Mouse (Mus musculus): ENCODE measurements around the gene Gabbr2. TPM values are rescaled to one million over a fixed set of nuclear protein-coding genes. Genes with fewer than 3 reads are reported as not detected.

The Gabbr2 gene
- polyA plus RNA-seq, 1 experiment = not detected

DNA sequence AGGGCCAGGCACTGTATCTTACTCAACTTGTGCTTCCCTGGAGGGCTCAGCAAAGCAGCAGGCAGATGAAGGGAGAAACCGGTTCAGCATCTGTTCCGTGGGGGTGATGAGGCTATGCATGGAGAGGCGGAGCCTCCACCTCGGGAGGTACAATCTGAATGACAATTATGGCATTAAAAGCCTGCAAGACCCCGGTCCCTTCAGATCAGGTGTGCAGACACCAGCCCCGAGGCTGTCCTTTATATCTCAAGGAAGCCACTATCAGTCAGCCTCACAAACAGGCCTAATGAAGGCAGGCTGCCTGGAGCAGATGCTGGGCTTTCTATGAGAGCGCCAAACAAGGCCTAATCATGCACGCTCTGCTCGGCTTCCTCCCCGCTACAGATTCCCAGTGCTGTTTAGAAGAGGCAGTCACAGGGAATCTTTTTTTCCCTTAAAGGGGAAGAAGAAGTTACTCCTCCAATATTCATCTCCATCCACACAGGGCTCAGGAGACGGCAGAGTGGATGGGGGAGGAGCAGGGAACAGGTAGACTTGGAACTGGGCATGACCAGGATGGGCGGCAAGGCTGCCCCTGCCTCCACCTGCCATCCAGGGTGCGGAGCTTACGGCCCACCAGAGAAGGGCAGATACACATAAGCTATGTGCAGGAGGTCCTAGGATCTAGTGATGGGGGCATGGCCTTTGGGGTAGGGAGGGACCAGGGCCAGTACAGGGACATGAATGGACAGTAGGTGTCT lies 244.5 kb downstream of the Gabbr2 start:
- TF ChIP-seq TAL1 (IDR thresholded peaks at IDR 0.05; ENCODE audit: low read length) (no peak), GATA1 (IDR thresholded peaks at IDR 0.05; ENCODE audit: low read length) (no peak)
- no peak overlapping the region for H3K4me3 ChIP-seq (replicated peaks)
- no peaks in the 10 kb centered on the region for H3K9me3 ChIP-seq (ENCODE audit: control insufficient read depth, low read length)
- no peaks in the 10 kb centered on the region for H3K36me3 ChIP-seq (ENCODE audit: control insufficient read depth)
- no peaks in the 10 kb centered on the region for H3K4me1 ChIP-seq (ENCODE audit: control insufficient read depth)
- no peaks in the 10 kb centered on the region for H3K27me3 ChIP-seq (ENCODE audit: control insufficient read depth)

DNA sequence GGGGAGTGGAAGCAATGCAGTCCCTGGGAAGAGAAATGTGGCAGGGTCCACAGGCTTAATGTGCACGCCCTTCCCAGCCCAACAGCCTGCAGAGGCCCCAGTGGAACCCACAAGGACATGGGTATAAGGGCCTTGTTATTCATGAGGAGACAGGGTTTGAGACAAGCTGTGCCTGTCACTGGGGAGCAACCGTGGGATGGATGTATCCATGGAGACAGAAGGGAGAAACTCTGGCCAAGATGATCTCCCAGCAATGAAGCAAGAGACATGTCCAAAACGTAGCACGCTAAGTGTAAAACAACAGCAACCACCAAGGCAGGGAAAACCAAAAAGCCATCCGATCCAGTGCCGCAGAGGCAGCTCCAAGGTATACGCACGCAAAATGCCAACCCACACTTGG lies 246.1 kb downstream of the Gabbr2 start:
- no peaks in the 10 kb centered on the region for H3K9me3 ChIP-seq (ENCODE audit: control insufficient read depth, low read length)
- H3K4me1 ChIP-seq (ENCODE audit: control insufficient read depth) = no peaks in the 10 kb centered on the region
- H3K27me3 ChIP-seq (ENCODE audit: control insufficient read depth) = no peaks in the 10 kb centered on the region
- H3K4me3 ChIP-seq (replicated peaks) = no peak overlapping the region
- H3K36me3 ChIP-seq (ENCODE audit: control insufficient read depth) = no peaks in the 10 kb centered on the region
- TF ChIP-seq GATA1 (IDR thresholded peaks at IDR 0.05; ENCODE audit: low read length) (no peak), TAL1 (IDR thresholded peaks at IDR 0.05; ENCODE audit: low read length) (no peak)

DNA sequence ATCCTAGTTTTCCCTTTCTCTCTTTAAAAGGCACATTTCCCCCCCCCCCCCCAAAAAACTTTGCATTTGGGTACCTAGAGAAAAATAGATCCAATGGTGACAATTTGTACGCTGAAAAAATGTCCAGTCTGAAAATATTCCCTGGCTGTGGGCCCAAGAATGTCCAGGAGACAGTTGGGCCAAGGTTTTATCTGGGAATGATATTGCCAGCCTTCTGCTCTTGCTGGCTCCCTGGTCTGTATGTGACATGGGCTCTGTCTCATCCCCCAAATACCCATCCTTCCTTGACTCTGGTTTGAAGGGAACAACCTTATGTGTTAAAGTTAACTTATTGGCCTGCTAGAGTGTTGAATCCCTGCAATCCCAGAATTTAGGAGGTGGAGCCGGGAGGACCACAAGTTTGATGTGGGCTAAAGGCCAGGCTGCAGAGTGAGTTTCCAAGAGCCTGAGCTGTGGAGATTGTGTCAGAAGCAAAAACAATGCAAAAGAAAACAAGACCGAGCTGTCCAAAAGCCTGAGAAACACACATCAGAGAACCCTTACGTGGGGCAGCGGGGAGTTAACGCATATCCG lies 247.0 kb downstream of the Gabbr2 start:
- no peaks in the 10 kb centered on the region for H3K27me3 ChIP-seq (ENCODE audit: control insufficient read depth)
- H3K36me3 ChIP-seq (ENCODE audit: control insufficient read depth) = no peaks in the 10 kb centered on the region
- no peaks in the 10 kb centered on the region for H3K4me1 ChIP-seq (ENCODE audit: control insufficient read depth)
- TF ChIP-seq TAL1 (IDR thresholded peaks at IDR 0.05; ENCODE audit: low read length) (no peak), GATA1 (IDR thresholded peaks at IDR 0.05; ENCODE audit: low read length) (no peak)
- no peaks in the 10 kb centered on the region for H3K9me3 ChIP-seq (ENCODE audit: control insufficient read depth, low read length)
- no peak overlapping the region for H3K4me3 ChIP-seq (replicated peaks)

DNA sequence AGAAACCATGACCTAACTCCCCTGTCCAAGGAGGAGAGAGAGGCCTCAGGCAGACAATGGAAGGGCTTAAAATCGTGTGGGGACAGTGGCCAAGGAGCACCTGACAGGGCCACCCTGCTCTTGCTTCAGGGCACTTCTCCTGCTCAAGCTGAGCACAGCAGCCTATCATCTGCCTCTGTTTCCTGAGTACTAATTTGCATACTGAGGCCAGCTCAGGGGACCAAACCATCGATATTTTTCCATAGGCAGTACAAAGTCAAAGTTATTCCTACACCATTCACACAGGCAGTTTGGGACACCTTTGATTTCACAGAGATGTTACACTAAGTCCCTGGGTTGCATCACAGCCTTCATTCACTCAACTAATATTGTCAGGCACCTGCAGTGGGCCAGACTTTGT lies 249.1 kb downstream of the Gabbr2 start:
- Histone ChIP-seq H3K4me1 (ENCODE audit: control insufficient read depth) (no peaks in the 10 kb centered on the region), H3K4me3 (replicated peaks) (no peak overlapping the region), H3K9me3 (ENCODE audit: control insufficient read depth, low read length) (no peaks in the 10 kb centered on the region), H3K27me3 (ENCODE audit: control insufficient read depth) (no peaks in the 10 kb centered on the region), H3K36me3 (ENCODE audit: control insufficient read depth) (no peaks in the 10 kb centered on the region)
- TF ChIP-seq TAL1 (IDR thresholded peaks at IDR 0.05; ENCODE audit: low read length) (no peak), GATA1 (IDR thresholded peaks at IDR 0.05; ENCODE audit: low read length) (no peak)

DNA sequence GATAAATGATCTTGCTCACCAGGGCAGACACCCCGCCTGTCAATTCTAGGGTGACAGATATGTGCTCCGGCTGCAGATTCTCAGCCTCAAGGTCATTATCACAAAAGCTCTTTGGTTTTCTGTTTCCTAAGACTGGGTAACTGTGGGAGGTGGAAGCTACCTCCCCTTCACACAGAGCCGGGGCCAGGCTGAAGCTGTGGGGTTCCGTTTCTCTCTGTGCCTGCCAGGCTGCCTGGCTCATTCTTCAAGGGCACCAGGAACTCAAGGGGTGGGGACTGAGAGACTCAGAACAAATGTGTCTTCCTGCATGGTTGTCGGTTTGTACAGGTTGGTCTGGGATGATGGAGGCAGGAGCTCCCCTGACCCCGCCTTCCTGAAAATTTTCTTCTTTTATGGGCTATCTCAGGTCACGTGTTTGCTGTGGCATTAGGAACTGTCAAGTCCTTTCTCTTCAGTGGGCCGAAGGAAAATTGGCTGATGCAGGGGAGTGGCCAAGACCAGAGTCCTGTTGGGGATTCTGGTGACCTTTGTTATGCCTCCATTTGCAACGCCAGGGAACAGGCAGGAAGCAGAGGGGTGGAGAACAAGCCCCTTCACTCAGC lies 254.7 kb downstream of the Gabbr2 start:
- no peaks in the 10 kb centered on the region for H3K4me1 ChIP-seq (ENCODE audit: control insufficient read depth)
- no peak for TF ChIP-seq GATA1 (IDR thresholded peaks at IDR 0.05; ENCODE audit: low read length)
- no peak for TF ChIP-seq TAL1 (IDR thresholded peaks at IDR 0.05; ENCODE audit: low read length)
- H3K9me3 ChIP-seq (ENCODE audit: control insufficient read depth, low read length) = no peaks in the 10 kb centered on the region
- H3K4me3 ChIP-seq (replicated peaks) = no peak overlapping the region
- H3K27me3 ChIP-seq (ENCODE audit: control insufficient read depth) = no peaks in the 10 kb centered on the region
- no peaks in the 10 kb centered on the region for H3K36me3 ChIP-seq (ENCODE audit: control insufficient read depth)

DNA sequence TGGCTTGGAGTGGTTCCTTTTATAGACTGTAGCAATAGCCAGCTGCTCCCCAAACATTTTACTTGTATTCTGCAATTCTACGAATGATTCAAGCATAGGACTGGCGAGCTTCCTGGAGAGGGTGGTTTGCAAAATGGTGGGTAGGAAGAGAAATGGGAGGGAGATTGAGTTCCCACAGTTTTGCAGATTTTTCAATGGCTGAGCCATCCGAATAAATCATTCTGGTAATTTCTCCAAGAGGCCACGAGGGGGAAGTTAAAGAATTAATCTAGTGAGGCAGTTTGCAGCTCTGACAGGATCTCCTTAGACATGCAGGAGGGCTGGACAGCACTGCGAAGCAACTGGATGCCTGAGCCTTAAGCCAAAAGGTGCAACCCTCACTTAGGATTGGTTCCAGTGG lies 256.8 kb downstream of the Gabbr2 start:
- no peaks in the 10 kb centered on the region for H3K27me3 ChIP-seq (ENCODE audit: control insufficient read depth)
- TF ChIP-seq GATA1 (IDR thresholded peaks at IDR 0.05; ENCODE audit: low read length) (no peak), TAL1 (IDR thresholded peaks at IDR 0.05; ENCODE audit: low read length) (no peak)
- H3K36me3 ChIP-seq (ENCODE audit: control insufficient read depth) = no peaks in the 10 kb centered on the region
- H3K4me3 ChIP-seq (replicated peaks) = no peak overlapping the region
- no peaks in the 10 kb centered on the region for H3K4me1 ChIP-seq (ENCODE audit: control insufficient read depth)
- H3K9me3 ChIP-seq (ENCODE audit: control insufficient read depth, low read length) = no peaks in the 10 kb centered on the region

GRCm38 (mm10) chr4:46731590-46731989 lies 260.1 kb downstream of the Gabbr2 start:
- H3K27me3 ChIP-seq (ENCODE audit: control insufficient read depth) = no peaks in the 10 kb centered on the region
- H3K36me3 ChIP-seq (ENCODE audit: control insufficient read depth) = no peaks in the 10 kb centered on the region
- no peaks in the 10 kb centered on the region for H3K4me1 ChIP-seq (ENCODE audit: control insufficient read depth)
- no peak overlapping the region for H3K4me3 ChIP-seq (replicated peaks)
- no peaks in the 10 kb centered on the region for H3K9me3 ChIP-seq (ENCODE audit: control insufficient read depth, low read length)
- TF ChIP-seq TAL1 (IDR thresholded peaks at IDR 0.05; ENCODE audit: low read length) (no peak), GATA1 (IDR thresholded peaks at IDR 0.05; ENCODE audit: low read length) (no peak)

GRCm38 (mm10) chr4:46729306-46730042 lies 262.2 kb downstream of the Gabbr2 start:
- H3K27me3 ChIP-seq (ENCODE audit: control insufficient read depth) = no peaks in the 10 kb centered on the region
- no peaks in the 10 kb centered on the region for H3K36me3 ChIP-seq (ENCODE audit: control insufficient read depth)
- H3K4me1 ChIP-seq (ENCODE audit: control insufficient read depth) = no peaks in the 10 kb centered on the region
- H3K4me3 ChIP-seq (replicated peaks) = no peak overlapping the region
- no peaks in the 10 kb centered on the region for H3K9me3 ChIP-seq (ENCODE audit: control insufficient read depth, low read length)
- TF ChIP-seq GATA1 (IDR thresholded peaks at IDR 0.05; ENCODE audit: low read length) = no peak
- no peak for TF ChIP-seq TAL1 (IDR thresholded peaks at IDR 0.05; ENCODE audit: low read length)

- no peaks in the 10 kb centered on the region for H3K27me3 ChIP-seq (ENCODE audit: control insufficient read depth)
- no peaks in the 10 kb centered on the region for H3K9me3 ChIP-seq (ENCODE audit: control insufficient read depth, low read length)
- H3K4me1 ChIP-seq (ENCODE audit: control insufficient read depth) = no peaks in the 10 kb centered on the region
- TF ChIP-seq GATA1 (IDR thresholded peaks at IDR 0.05; ENCODE audit: low read length) = no peak
- no peak for TF ChIP-seq TAL1 (IDR thresholded peaks at IDR 0.05; ENCODE audit: low read length)
- H3K4me3 ChIP-seq (replicated peaks) = no peak overlapping the region
- H3K36me3 ChIP-seq (ENCODE audit: control insufficient read depth) = no peaks in the 10 kb centered on the region
Observed at GRCm38 (mm10) chr4:46728231-46728630, 263.4 kb downstream of the Gabbr2 start.

Measured in erythroblast, embryonic 14.5 days (primary cell).